Mouse (Mus musculus): Measurements from ENCODE around the gene Epgn. TPM values are rescaled to one million over a fixed set of nuclear protein-coding genes. Genes with fewer than 3 reads are reported as not detected.

Gene Epgn
- polyA plus RNA-seq, 1 experiment from 2014 or later = 0.15 TPM

- H3K4me3 ChIP-seq (ENCODE audit: low read depth, low read length) = no peak overlapping the region
- H3K9ac ChIP-seq (ENCODE audit: low read depth, low read length) = no peak overlapping the region
- H3K4me2 ChIP-seq (ENCODE audit: low read length) = no peak overlapping the region
- no peak for ATAC-seq
- no peaks in the 10 kb centered on the region for H3K36me3 ChIP-seq (ENCODE audit: control insufficient read depth, insufficient read depth, low read length)
- H3K9me3 ChIP-seq (replicated peaks; ENCODE audit: control insufficient read depth, low read length, poor library complexity, severe bottlenecking) = no peaks in the 10 kb centered on the region
- H3K27me3 ChIP-seq (ENCODE audit: control insufficient read depth, insufficient read depth, low read depth, low read length) = no peaks in the 10 kb centered on the region
- no peak overlapping the region for H3K27ac ChIP-seq (ENCODE audit: low read length)
- H3K4me1 ChIP-seq (ENCODE audit: control insufficient read depth, insufficient read depth, low read length) = no peaks in the 10 kb centered on the region
- 86% methylated on average over 2 of the region's 2 CpGs for WGBS
These were observed 3.4 kb downstream of the Epgn start for GRCm38 (mm10) chr5:91030629-91031028.

DNA sequence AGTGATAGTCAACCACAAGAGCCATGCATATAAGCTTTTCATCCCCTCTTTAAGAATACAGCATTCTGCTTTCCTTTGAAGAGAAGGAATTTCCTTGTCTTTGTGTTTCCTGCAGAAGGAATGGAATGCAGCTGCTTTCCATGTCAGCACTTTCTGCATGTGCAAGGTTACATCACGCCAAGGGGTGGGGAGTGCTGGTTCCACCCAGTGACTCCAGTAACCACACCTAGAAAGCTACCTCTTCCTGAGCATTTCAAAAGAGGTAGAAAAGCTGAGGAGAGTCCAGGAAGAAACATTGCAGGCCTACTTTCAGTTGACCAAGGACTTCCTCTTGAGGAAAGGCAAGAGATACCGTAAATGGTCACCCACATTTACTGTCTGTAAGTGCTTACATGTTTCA is 8.1 kb downstream of the Epgn start:
- Histone ChIP-seq H3K27ac (ENCODE audit: low read length) (no peak overlapping the region), H3K9me3 (replicated peaks; ENCODE audit: control insufficient read depth, low read length, poor library complexity, severe bottlenecking) (no peaks in the 10 kb centered on the region), H3K4me2 (ENCODE audit: low read length) (no peak overlapping the region), H3K27me3 (ENCODE audit: control insufficient read depth, insufficient read depth, low read depth, low read length) (no peaks in the 10 kb centered on the region), H3K9ac (ENCODE audit: low read depth, low read length) (no peak overlapping the region), H3K36me3 (ENCODE audit: control insufficient read depth, insufficient read depth, low read length) (no peaks in the 10 kb centered on the region), H3K4me1 (ENCODE audit: control insufficient read depth, insufficient read depth, low read length) (no peaks in the 10 kb centered on the region), H3K4me3 (ENCODE audit: low read depth, low read length) (no peak overlapping the region)
- 88% methylated on average over 2 of the region's 2 CpGs for WGBS
- no peak for ATAC-seq

DNA sequence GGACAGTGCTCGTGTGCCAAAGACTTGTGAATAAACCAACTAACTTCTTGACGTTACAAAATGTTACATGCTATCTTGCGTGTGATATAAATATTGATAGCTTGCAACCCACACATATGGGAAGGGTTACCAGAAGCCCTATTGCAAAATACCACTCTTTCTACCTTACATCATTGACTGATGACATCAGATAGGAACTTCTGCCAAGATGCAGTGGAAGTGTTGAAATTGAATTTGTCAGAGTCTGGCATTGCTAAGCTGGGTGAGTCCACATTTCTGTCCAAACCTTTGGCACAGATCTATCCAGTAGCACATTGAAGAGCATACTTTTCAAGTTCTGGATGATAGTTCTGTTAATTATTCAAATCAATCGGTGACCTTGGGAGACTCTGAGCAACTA is 9.4 kb downstream of the Epgn start:
- no peak overlapping the region for H3K4me3 ChIP-seq (ENCODE audit: low read depth, low read length)
- no peak for ATAC-seq
- no peaks in the 10 kb centered on the region for H3K27me3 ChIP-seq (ENCODE audit: control insufficient read depth, insufficient read depth, low read depth, low read length)
- 94% methylated on average over 4 of the region's 4 CpGs for WGBS
- no peaks in the 10 kb centered on the region for H3K9me3 ChIP-seq (replicated peaks; ENCODE audit: control insufficient read depth, low read length, poor library complexity, severe bottlenecking)
- no peak overlapping the region for H3K9ac ChIP-seq (ENCODE audit: low read depth, low read length)
- H3K4me2 ChIP-seq (ENCODE audit: low read length) = no peak overlapping the region
- no peak overlapping the region for H3K27ac ChIP-seq (ENCODE audit: low read length)
- H3K36me3 ChIP-seq (ENCODE audit: control insufficient read depth, insufficient read depth, low read length) = no peaks in the 10 kb centered on the region
- no peaks in the 10 kb centered on the region for H3K4me1 ChIP-seq (ENCODE audit: control insufficient read depth, insufficient read depth, low read length)

DNA sequence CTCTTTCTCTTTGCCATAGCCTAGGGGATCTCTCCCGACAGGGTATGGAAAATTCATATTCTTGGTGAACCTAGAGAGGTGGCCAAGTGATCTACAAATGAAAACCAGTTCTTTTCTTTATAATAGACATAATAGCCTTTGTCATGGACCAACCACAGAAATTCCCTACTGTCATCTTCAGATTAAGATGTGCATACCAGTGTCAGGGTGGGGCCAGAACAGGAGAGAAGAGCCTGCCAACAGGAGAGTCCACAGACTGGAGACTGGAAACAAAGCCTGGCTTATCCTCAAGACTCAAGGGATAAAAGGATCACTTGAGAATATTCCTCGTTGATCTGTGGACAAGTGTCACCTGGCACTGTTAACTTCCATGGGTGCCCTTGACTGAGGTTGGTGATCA is 10.5 kb downstream of the Epgn start:
- 66% methylated on average over 2 of the region's 2 CpGs for WGBS
- H3K4me2 ChIP-seq (ENCODE audit: low read length) = no peak overlapping the region
- no peak for ATAC-seq
- no peaks in the 10 kb centered on the region for H3K27me3 ChIP-seq (ENCODE audit: control insufficient read depth, insufficient read depth, low read depth, low read length)
- no peaks in the 10 kb centered on the region for H3K36me3 ChIP-seq (ENCODE audit: control insufficient read depth, insufficient read depth, low read length)
- H3K27ac ChIP-seq (ENCODE audit: low read length) = no peak overlapping the region
- H3K4me3 ChIP-seq (ENCODE audit: low read depth, low read length) = no peak overlapping the region
- H3K4me1 ChIP-seq (ENCODE audit: control insufficient read depth, insufficient read depth, low read length) = no peaks in the 10 kb centered on the region
- no peaks in the 10 kb centered on the region for H3K9me3 ChIP-seq (replicated peaks; ENCODE audit: control insufficient read depth, low read length, poor library complexity, severe bottlenecking)
- H3K9ac ChIP-seq (ENCODE audit: low read depth, low read length) = no peak overlapping the region

DNA sequence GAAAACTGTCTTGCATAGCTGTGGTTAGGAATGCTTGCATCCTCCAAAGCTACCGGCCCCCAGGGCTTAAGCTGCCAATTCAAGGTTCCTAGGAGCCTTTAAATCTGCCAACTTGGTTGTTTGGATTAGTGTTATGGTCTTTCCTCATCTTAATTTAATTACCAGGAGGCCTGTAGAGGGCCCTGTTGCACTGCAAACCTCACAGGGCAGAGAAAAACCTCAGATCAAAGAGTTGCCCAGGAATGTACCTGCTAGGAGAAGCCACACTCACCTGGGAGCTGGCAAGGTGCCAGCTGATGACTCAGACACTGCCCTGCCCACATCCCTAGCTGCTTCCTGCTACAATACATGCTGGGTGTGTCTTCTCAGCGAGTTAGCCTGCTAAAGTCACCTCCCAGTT is 11.3 kb downstream of the Epgn start:
- no peak overlapping the region for H3K4me3 ChIP-seq (ENCODE audit: low read depth, low read length)
- H3K9ac ChIP-seq (ENCODE audit: low read depth, low read length) = no peak overlapping the region
- no peak for ATAC-seq
- H3K27ac ChIP-seq (ENCODE audit: low read length) = no peak overlapping the region
- H3K4me1 ChIP-seq (ENCODE audit: control insufficient read depth, insufficient read depth, low read length) = no peaks in the 10 kb centered on the region
- WGBS = 30% methylated on average over 2 of the region's 2 CpGs
- H3K36me3 ChIP-seq (ENCODE audit: control insufficient read depth, insufficient read depth, low read length) = no peaks in the 10 kb centered on the region
- no peaks in the 10 kb centered on the region for H3K9me3 ChIP-seq (replicated peaks; ENCODE audit: control insufficient read depth, low read length, poor library complexity, severe bottlenecking)
- H3K4me2 ChIP-seq (ENCODE audit: low read length) = no peak overlapping the region
- no peaks in the 10 kb centered on the region for H3K27me3 ChIP-seq (ENCODE audit: control insufficient read depth, insufficient read depth, low read depth, low read length)

- 76% methylated on average over 2 of the region's 2 CpGs for WGBS
- H3K36me3 ChIP-seq (ENCODE audit: control insufficient read depth, insufficient read depth, low read length) = no peaks in the 10 kb centered on the region
- no peak overlapping the region for H3K4me2 ChIP-seq (ENCODE audit: low read length)
- no peaks in the 10 kb centered on the region for H3K9me3 ChIP-seq (replicated peaks; ENCODE audit: control insufficient read depth, low read length, poor library complexity, severe bottlenecking)
- H3K4me3 ChIP-seq (ENCODE audit: low read depth, low read length) = no peak overlapping the region
- no peaks in the 10 kb centered on the region for H3K4me1 ChIP-seq (ENCODE audit: control insufficient read depth, insufficient read depth, low read length)
- no peak overlapping the region for H3K27ac ChIP-seq (ENCODE audit: low read length)
- no peaks in the 10 kb centered on the region for H3K27me3 ChIP-seq (ENCODE audit: control insufficient read depth, insufficient read depth, low read depth, low read length)
- no peak for ATAC-seq
- H3K9ac ChIP-seq (ENCODE audit: low read depth, low read length) = no peak overlapping the region
These were observed 11.7 kb downstream of the Epgn start for GRCm38 (mm10) chr5:91038963-91039362.

- Histone ChIP-seq H3K9me3 (replicated peaks; ENCODE audit: control insufficient read depth, low read length, poor library complexity, severe bottlenecking) (no peaks in the 10 kb centered on the region), H3K27ac (ENCODE audit: low read length) (no peak overlapping the region), H3K27me3 (ENCODE audit: control insufficient read depth, insufficient read depth, low read depth, low read length) (no peaks in the 10 kb centered on the region), H3K36me3 (ENCODE audit: control insufficient read depth, insufficient read depth, low read length) (no peaks in the 10 kb centered on the region), H3K4me1 (ENCODE audit: control insufficient read depth, insufficient read depth, low read length) (no peaks in the 10 kb centered on the region), H3K9ac (ENCODE audit: low read depth, low read length) (no peak overlapping the region), H3K4me3 (ENCODE audit: low read depth, low read length) (no peak overlapping the region), H3K4me2 (ENCODE audit: low read length) (no peak overlapping the region)
- 86% methylated on average over 6 of the region's 6 CpGs for WGBS
- no peak for ATAC-seq
These were observed 20.7 kb downstream of the Epgn start for GRCm38 (mm10) chr5:91047987-91048386.

GRCm38 (mm10) chr5:91048397-91048796 is 21.1 kb downstream of the Epgn start:
- no peaks in the 10 kb centered on the region for H3K36me3 ChIP-seq (ENCODE audit: control insufficient read depth, insufficient read depth, low read length)
- no peak overlapping the region for H3K4me3 ChIP-seq (ENCODE audit: low read depth, low read length)
- H3K9me3 ChIP-seq (replicated peaks; ENCODE audit: control insufficient read depth, low read length, poor library complexity, severe bottlenecking) = no peaks in the 10 kb centered on the region
- no peaks in the 10 kb centered on the region for H3K4me1 ChIP-seq (ENCODE audit: control insufficient read depth, insufficient read depth, low read length)
- ATAC-seq = no peak
- H3K4me2 ChIP-seq (ENCODE audit: low read length) = no peak overlapping the region
- H3K9ac ChIP-seq (ENCODE audit: low read depth, low read length) = no peak overlapping the region
- H3K27me3 ChIP-seq (ENCODE audit: control insufficient read depth, insufficient read depth, low read depth, low read length) = no peaks in the 10 kb centered on the region
- 86% methylated on average over 8 of the region's 8 CpGs for WGBS
- H3K27ac ChIP-seq (ENCODE audit: low read length) = no peak overlapping the region

- H3K4me3 ChIP-seq (ENCODE audit: low read depth, low read length) = no peak overlapping the region
- H3K27me3 ChIP-seq (ENCODE audit: control insufficient read depth, insufficient read depth, low read depth, low read length) = peaks cover 3% of the 10 kb centered on the region
- H3K4me1 ChIP-seq (ENCODE audit: control insufficient read depth, insufficient read depth, low read length) = peaks cover 3% of the 10 kb centered on the region
- H3K27ac ChIP-seq (ENCODE audit: low read length) = no peak overlapping the region
- 84% methylated on average over 4 of the region's 4 CpGs for WGBS
- no peak for ATAC-seq
- H3K9me3 ChIP-seq (replicated peaks; ENCODE audit: control insufficient read depth, low read length, poor library complexity, severe bottlenecking) = no peaks in the 10 kb centered on the region
- no peaks in the 10 kb centered on the region for H3K36me3 ChIP-seq (ENCODE audit: control insufficient read depth, insufficient read depth, low read length)
- H3K4me2 ChIP-seq (ENCODE audit: low read length) = no peak overlapping the region
- no peak overlapping the region for H3K9ac ChIP-seq (ENCODE audit: low read depth, low read length)
These were observed 45.1 kb downstream of the Epgn start for GRCm38 (mm10) chr5:91072340-91072739.

DNA sequence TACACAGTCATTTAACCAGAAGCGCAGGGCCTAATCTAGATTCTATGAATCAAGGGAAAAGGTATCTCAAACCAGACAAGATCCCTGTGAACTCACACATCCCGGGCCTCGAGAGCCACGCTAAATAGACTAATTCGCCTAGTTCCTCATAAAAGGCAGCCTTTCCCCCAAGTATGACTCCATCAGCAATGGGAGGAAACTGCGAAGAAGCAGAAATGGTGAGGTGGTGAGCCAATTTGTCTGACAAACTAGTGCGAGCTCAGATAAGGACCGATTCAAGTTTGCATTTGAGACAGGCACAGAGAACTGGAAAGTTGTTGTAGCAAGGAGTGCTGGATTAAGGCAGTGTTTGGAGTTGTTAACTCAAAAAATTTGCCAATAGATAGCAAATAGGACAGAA is 46.4 kb downstream of the Epgn start:
- Histone ChIP-seq H3K4me3 (ENCODE audit: low read depth, low read length) (no peak overlapping the region), H3K36me3 (ENCODE audit: control insufficient read depth, insufficient read depth, low read length) (no peaks in the 10 kb centered on the region), H3K9ac (ENCODE audit: low read depth, low read length) (no peak overlapping the region), H3K27me3 (ENCODE audit: control insufficient read depth, insufficient read depth, low read depth, low read length) (peaks cover 3% of the 10 kb centered on the region), H3K27ac (ENCODE audit: low read length) (no peak overlapping the region), H3K4me1 (ENCODE audit: control insufficient read depth, insufficient read depth, low read length) (peaks cover 3% of the 10 kb centered on the region), H3K9me3 (replicated peaks; ENCODE audit: control insufficient read depth, low read length, poor library complexity, severe bottlenecking) (no peaks in the 10 kb centered on the region), H3K4me2 (ENCODE audit: low read length) (no peak overlapping the region)
- no peak for ATAC-seq
- WGBS = 87% methylated on average over 8 of the region's 8 CpGs
